Mouse (Mus musculus): ENCODE data around the gene Slc16a7. TPM values are rescaled to one million over a fixed set of nuclear protein-coding genes. Genes with fewer than 3 reads are reported as not detected.

The Slc16a7 gene
- 4.6 and 5.6 TPM in 2 replicates for polyA plus RNA-seq (2016; fragmentation: Nextera tagmentation; extraction: Ambion mirVana)

- H3K27ac ChIP-seq (ENCODE audit: poor library complexity, severe bottlenecking): no peak within 1 kb of the TSS
- under 1% methylated on average over 67 of the region's 67 CpGs for WGBS
These were observed at the start of gene Slc16a7 for GRCm38 (mm10) chr10:125388876-125389786. Gene Slc16a7 (minus strand): TSS chr10:125389465.

GRCm38 (mm10) chr10:125418795-125419194, 29.5 kb upstream of the Slc16a7 start:
- Histone ChIP-seq H3K27ac (ENCODE audit: poor library complexity, severe bottlenecking) (no peak overlapping the region), H3K4me3 (no peak overlapping the region), H3K4me1 (replicated peaks) (no peaks in the 10 kb centered on the region), H3K27me3 (replicated peaks) (no peaks in the 10 kb centered on the region), H3K9me3 (replicated peaks) (no peaks in the 10 kb centered on the region), H3K36me3 (no peaks in the 10 kb centered on the region), H3K4me2 (no peak overlapping the region), H3K9ac (no peak overlapping the region)
- 68% methylated on average over 6 of the region's 6 CpGs for WGBS
- ATAC-seq (ENCODE audit: insufficient number of reproducible peaks, low FRiP score): no peak

More at GRCm38 (mm10) chr10:125388876-125389786, at the start of gene Slc16a7:
- Histone ChIP-seq H3K4me1 (replicated peaks) (peaks cover 6% of the 10 kb centered on the region; the same call in 1 of the 2 replicates), H3K27me3 (replicated peaks) (0 out of 2 replicates have a peak, but pooled peaks cover 4% of the 10 kb centered on the region), H3K9me3 (replicated peaks) (no peaks in the 10 kb centered on the region), H3K4me3 (peak within 1 kb of the TSS; percentile 76), H3K4me2 (peak within 1 kb of the TSS; percentile 88), H3K36me3 (no peaks in the 10 kb centered on the region), H3K9ac (peak within 1 kb of the TSS; percentile 81)
- peak; percentile 90 for ATAC-seq (ENCODE audit: insufficient number of reproducible peaks, low FRiP score)

DNA sequence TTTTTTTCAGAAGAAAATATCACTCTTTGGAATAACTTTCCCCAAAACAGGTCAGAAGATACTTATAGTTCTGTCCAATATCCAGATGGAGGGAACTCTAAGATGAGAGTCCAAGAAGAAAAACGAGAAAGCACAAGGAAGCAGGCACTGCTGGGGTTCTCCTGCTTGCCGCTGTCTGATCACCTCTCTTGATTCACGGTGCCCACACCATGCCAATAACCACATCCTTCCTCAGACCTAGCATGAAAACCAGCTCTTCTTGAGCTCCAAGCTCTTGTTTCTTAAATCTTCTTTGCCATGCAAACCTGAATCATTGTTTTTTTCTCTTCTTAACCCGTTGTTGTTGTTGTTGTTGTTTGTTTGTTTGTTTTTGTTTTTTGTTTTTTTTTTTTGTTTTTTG, 10.5 kb upstream of the Slc16a7 start:
- H3K9ac ChIP-seq: no peak overlapping the region
- WGBS: 79% methylated on average over 4 of the region's 4 CpGs

DNA sequence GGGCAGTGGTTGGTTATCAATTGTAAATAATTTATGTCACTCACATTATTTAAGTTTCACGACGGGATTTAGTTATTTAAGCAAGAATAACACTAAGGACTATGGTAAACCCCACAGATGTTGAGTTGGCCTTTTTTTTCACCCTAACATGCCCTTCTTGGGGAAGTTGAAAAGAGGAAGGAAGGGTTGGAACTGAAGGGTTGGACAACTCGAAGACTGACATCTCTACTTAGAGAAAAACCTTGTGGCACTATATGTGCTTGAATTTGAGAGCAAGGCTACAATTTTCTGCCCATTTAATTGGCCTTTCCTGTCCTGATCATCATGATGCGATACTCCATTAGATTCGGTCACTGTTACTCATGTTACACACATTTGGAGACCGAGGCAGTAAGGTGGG, 746 bp upstream of the Slc16a7 start:
- H3K9me3 ChIP-seq (replicated peaks): no peaks in the 10 kb centered on the region
- H3K9ac ChIP-seq: no peak overlapping the region
- ATAC-seq (ENCODE audit: insufficient number of reproducible peaks, low FRiP score): no peak
- H3K4me2 ChIP-seq: peak overlapping the region; percentile 88
- H3K36me3 ChIP-seq: no peaks in the 10 kb centered on the region
- no peak overlapping the region for H3K4me3 ChIP-seq
- 0 out of 2 replicates have a peak, but pooled peaks cover 4% of the 10 kb centered on the region for H3K27me3 ChIP-seq (replicated peaks)
- peaks cover 6% of the 10 kb centered on the region; the same call in 1 of the 2 replicates for H3K4me1 ChIP-seq (replicated peaks)
- H3K27ac ChIP-seq (ENCODE audit: poor library complexity, severe bottlenecking): no peak overlapping the region
- 82% methylated on average over 6 of the region's 6 CpGs for WGBS

More for the DNA sequence above, 10.5 kb upstream of the Slc16a7 start:
- H3K4me2 ChIP-seq: no peak overlapping the region
- H3K36me3 ChIP-seq: no peaks in the 10 kb centered on the region
- no peak overlapping the region for H3K4me3 ChIP-seq
- no peaks in the 10 kb centered on the region for H3K9me3 ChIP-seq (replicated peaks)
- ATAC-seq (ENCODE audit: insufficient number of reproducible peaks, low FRiP score): no peak
- H3K27me3 ChIP-seq (replicated peaks): no peaks in the 10 kb centered on the region
- H3K27ac ChIP-seq (ENCODE audit: poor library complexity, severe bottlenecking): no peak overlapping the region
- no peaks in the 10 kb centered on the region for H3K4me1 ChIP-seq (replicated peaks)

DNA sequence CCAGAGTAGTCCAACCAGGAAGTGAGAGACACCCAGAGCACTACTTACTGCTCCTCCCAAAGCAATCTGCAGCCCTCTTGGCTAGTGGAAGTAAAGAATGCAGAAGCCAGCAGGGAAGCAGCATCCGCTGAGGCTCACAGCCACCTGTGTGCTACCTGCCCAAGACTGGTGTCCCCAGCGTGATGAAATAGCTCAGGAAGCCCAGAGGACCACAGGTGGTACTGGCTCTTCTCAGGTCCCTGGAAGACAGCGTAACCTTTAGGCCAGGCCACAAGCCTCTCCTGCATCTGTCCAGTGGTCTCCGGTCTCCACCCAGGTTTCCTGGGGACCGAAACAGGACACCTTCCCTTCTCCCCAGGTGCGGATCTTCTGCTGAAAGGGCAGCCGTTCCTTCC, 787 bp downstream of the Slc16a7 start:
- peak; percentile 17; the same call in 1 of the 2 replicates for ATAC-seq (ENCODE audit: insufficient number of reproducible peaks, low FRiP score)
- Histone ChIP-seq H3K27me3 (replicated peaks) (0 out of 2 replicates have a peak, but pooled peaks cover 4% of the 10 kb centered on the region), H3K27ac (ENCODE audit: poor library complexity, severe bottlenecking) (no peak overlapping the region), H3K4me1 (replicated peaks) (peaks cover 6% of the 10 kb centered on the region; the same call in 1 of the 2 replicates), H3K36me3 (no peaks in the 10 kb centered on the region), H3K4me2 (peak overlapping the region; percentile 88), H3K9me3 (replicated peaks) (no peaks in the 10 kb centered on the region), H3K4me3 (peak overlapping the region; percentile 76), H3K9ac (peak overlapping the region; percentile 81)
- WGBS: 18% methylated on average over 7 of the region's 7 CpGs

- WGBS: 56% methylated on average over 14 of the region's 14 CpGs
- peaks cover 6% of the 10 kb centered on the region; the same call in 1 of the 2 replicates for H3K4me1 ChIP-seq (replicated peaks)
- no peak overlapping the region for H3K27ac ChIP-seq (ENCODE audit: poor library complexity, severe bottlenecking)
- H3K27me3 ChIP-seq (replicated peaks): 0 out of 2 replicates have a peak, but pooled peaks cover 4% of the 10 kb centered on the region
- H3K36me3 ChIP-seq: no peaks in the 10 kb centered on the region
- no peaks in the 10 kb centered on the region for H3K9me3 ChIP-seq (replicated peaks)
- 0 out of 2 replicates have a peak overlapping the region, but pooled peaks have one; percentile 76 for H3K4me3 ChIP-seq
- no peak overlapping the region for H3K9ac ChIP-seq
- H3K4me2 ChIP-seq: peak overlapping the region; percentile 88
- ATAC-seq (ENCODE audit: insufficient number of reproducible peaks, low FRiP score): no peak
These were observed 1.4 kb downstream of the Slc16a7 start for GRCm38 (mm10) chr10:125387782-125388415.

DNA sequence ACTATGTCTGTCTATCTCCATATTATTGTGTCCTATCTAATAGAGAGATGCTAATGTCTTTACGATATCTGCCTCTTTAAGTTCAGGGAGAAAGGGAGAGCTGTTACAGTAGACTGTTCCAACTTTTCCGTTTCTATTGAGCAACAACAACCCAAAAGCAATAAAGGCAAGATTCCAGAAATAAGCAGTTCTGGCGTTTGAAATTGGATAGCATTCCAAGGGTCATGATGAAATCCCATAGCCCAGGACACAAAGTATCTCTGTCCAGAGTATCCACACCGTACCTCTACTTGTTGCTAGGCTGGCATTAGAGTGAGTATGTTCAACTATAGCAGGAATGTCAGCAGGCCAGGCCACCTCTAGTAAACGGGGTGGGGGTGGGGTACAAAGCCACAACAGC, 13.7 kb downstream of the Slc16a7 start:
- H3K36me3 ChIP-seq: no peaks in the 10 kb centered on the region
- H3K4me1 ChIP-seq (replicated peaks): no peaks in the 10 kb centered on the region
- H3K27ac ChIP-seq (ENCODE audit: poor library complexity, severe bottlenecking): no peak overlapping the region
- WGBS: 74% methylated on average over 5 of the region's 5 CpGs
- no peaks in the 10 kb centered on the region for H3K9me3 ChIP-seq (replicated peaks)
- H3K4me3 ChIP-seq: no peak overlapping the region
- no peak overlapping the region for H3K9ac ChIP-seq
- ATAC-seq (ENCODE audit: insufficient number of reproducible peaks, low FRiP score): no peak
- H3K27me3 ChIP-seq (replicated peaks): no peaks in the 10 kb centered on the region
- H3K4me2 ChIP-seq: no peak overlapping the region

- H3K9ac ChIP-seq: no peak overlapping the region
- H3K36me3 ChIP-seq: no peaks in the 10 kb centered on the region
- H3K4me1 ChIP-seq (replicated peaks): no peaks in the 10 kb centered on the region
- H3K9me3 ChIP-seq (replicated peaks): no peaks in the 10 kb centered on the region
- 91% methylated on average over 13 of the region's 13 CpGs for WGBS
- no peak overlapping the region for H3K4me2 ChIP-seq
- no peak overlapping the region for H3K27ac ChIP-seq (ENCODE audit: poor library complexity, severe bottlenecking)
- H3K27me3 ChIP-seq (replicated peaks): no peaks in the 10 kb centered on the region
- no peak for ATAC-seq (ENCODE audit: insufficient number of reproducible peaks, low FRiP score)
- no peak overlapping the region for H3K4me3 ChIP-seq
These were observed 16.6 kb downstream of the Slc16a7 start for GRCm38 (mm10) chr10:125372666-125373065.

GRCm38 (mm10) chr10:125371451-125371850, 17.8 kb downstream of the Slc16a7 start:
- H3K27ac ChIP-seq (ENCODE audit: poor library complexity, severe bottlenecking): no peak overlapping the region
- 67% methylated on average over 11 of the region's 11 CpGs for WGBS
- no peak overlapping the region for H3K9ac ChIP-seq
- H3K4me3 ChIP-seq: no peak overlapping the region
- ATAC-seq (ENCODE audit: insufficient number of reproducible peaks, low FRiP score): no peak; the same call in 1 of the 2 replicates
- H3K27me3 ChIP-seq (replicated peaks): no peaks in the 10 kb centered on the region
- no peaks in the 10 kb centered on the region for H3K36me3 ChIP-seq
- H3K4me2 ChIP-seq: no peak overlapping the region
- no peaks in the 10 kb centered on the region for H3K9me3 ChIP-seq (replicated peaks)
- no peaks in the 10 kb centered on the region for H3K4me1 ChIP-seq (replicated peaks)

DNA sequence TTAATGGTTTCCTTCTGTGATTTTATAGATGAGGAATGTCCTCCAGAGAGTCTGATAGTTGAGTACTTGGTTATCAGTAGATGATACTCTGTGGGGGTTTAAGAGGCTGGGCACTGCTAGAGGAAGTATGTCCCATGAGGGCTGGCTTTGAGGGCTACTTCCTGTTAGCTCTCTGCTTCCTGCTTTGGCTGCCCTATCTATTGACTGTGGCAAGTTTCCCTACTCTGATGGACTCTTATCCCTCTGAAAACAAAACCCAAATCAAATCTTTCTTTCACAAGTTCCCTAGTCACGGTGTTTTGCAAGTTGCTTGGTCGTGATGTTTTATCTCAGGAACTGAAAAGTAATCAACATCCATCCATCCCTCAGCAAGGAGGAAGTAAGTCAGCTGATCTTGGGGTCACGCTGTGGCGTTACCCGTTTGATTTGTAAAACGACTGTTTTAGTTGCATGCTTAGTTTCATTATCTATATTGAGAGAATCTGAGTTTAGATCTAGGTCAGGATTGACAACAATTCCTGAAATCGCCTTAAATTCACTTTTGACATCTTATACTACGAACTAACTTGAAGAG, 19.1 kb downstream of the Slc16a7 start:
- Histone ChIP-seq H3K4me3 (no peak overlapping the region), H3K4me2 (no peak overlapping the region), H3K27ac (ENCODE audit: poor library complexity, severe bottlenecking) (no peak overlapping the region), H3K9me3 (replicated peaks) (no peaks in the 10 kb centered on the region), H3K27me3 (replicated peaks) (no peaks in the 10 kb centered on the region), H3K9ac (no peak overlapping the region), H3K4me1 (replicated peaks) (no peaks in the 10 kb centered on the region), H3K36me3 (no peaks in the 10 kb centered on the region)
- peak; percentile 68; the same call in 1 of the 2 replicates for ATAC-seq (ENCODE audit: insufficient number of reproducible peaks, low FRiP score)
- WGBS: 45% methylated on average over 8 of the region's 8 CpGs

DNA sequence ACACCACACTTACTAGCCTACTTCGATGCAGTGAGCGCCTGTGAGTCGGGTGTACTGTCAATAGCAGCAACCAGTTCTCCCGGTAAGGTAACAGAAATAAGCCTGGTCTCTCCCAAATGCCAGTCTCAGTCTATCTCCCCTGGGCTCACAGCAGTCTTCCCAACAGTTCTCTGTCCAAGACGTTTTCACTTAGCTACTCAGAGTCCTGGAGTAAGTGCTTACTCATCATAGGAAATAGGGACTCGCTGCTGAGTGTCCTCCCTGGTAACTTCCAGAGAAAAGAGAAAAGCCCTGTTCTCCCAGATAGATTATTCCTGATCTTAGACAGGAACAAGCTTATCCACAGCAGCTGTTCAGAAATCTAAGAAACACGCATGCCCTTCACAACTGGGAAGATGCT, 30.8 kb downstream of the Slc16a7 start:
- Histone ChIP-seq H3K4me1 (replicated peaks) (no peaks in the 10 kb centered on the region), H3K27me3 (replicated peaks) (no peaks in the 10 kb centered on the region)
- WGBS: 75% methylated on average over 7 of the region's 7 CpGs

More for the DNA sequence above, 30.8 kb downstream of the Slc16a7 start:
- Histone ChIP-seq H3K4me2 (no peak overlapping the region), H3K27ac (ENCODE audit: poor library complexity, severe bottlenecking) (no peak overlapping the region), H3K9me3 (replicated peaks) (no peaks in the 10 kb centered on the region), H3K36me3 (no peaks in the 10 kb centered on the region), H3K4me3 (no peak overlapping the region), H3K9ac (no peak overlapping the region)
- no peak for ATAC-seq (ENCODE audit: insufficient number of reproducible peaks, low FRiP score)

Measured in heart, embryonic 12.5 days (tissue).